Mouse (Mus musculus): ENCODE measurements around the gene Wdr19.
"Not testable (repeated sequence)": the region's sequence is repeated elsewhere in the genome, so short reads cannot be mapped to it uniquely, and the experiment has no call there.

Wdr19 gene

GRCm38 (mm10) chr5:65194441-65194840 lies 5.1 kb upstream of the Wdr19 start:
- DNase-seq (ENCODE audit: low spot score), result no peak

DNA sequence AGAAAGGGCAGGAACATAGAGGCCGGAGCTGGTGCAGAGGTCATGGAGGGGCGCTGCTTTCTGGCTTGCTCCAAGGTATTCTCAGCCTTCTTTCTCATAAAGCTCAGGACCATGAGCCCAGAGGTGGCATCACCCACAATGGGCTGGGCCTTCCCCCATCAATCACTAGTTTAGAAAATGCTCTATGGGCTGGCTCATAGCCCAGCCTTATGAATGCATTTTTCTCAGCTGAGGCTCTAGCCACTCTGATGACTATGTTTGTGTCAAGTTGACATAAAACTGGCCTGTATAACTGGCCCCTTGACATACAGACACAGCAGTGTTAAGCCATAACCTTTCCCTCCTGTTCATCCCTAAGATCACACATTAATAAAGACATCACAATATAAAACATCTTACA lies 5.2 kb downstream of the Wdr19 start:
- DNase-seq (ENCODE audit: low spot score), result no peak

DNA sequence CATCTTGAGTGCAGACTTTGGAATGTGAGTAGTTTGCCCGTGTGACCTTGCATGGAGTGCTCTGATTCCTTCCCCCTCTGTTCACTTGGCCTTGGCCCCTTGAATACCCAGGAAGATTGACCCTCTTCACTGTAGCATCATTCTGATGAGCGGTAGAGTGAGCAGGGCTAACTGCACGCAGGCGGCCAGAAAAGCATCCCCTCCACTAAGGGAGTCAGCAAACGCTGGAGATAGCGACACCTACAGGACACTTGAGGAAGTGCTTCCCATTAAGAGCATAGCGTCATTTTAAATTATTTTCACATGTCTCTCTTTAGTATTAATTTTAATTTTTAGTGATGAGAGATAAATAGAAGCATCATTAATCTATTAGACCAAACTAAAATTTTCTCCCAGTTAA lies 13.8 kb downstream of the Wdr19 start:
- no peak for DNase-seq (ENCODE audit: low spot score)

- DNase-seq (ENCODE audit: low spot score), result no peak
Measured at GRCm38 (mm10) chr5:65217305-65218269, 18.1 kb downstream of the Wdr19 start.

DNA sequence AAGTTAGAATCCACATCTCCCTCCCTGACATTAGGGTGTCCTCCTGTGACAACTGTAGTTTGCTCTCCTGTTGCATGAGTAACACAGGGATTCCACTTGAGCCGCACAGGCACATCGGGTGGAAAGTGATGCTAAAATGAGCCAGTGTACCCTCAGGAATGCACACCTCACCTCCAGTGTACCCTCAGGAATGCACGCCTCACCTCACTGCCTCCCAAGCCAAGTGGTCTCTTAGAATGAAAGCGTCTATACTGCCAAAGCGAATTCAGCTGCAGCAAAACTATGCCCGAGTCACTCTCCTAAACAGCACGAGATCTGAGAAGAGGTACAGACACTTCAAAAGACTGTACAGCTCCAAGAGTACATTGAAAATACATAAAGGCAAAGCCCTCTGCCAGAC lies 21.5 kb downstream of the Wdr19 start:
- DNase-seq (ENCODE audit: low spot score), result no peak

- DNase-seq (ENCODE audit: low spot score), result no peak
Measured at GRCm38 (mm10) chr5:65224056-65224455, 24.6 kb downstream of the Wdr19 start.

DNA sequence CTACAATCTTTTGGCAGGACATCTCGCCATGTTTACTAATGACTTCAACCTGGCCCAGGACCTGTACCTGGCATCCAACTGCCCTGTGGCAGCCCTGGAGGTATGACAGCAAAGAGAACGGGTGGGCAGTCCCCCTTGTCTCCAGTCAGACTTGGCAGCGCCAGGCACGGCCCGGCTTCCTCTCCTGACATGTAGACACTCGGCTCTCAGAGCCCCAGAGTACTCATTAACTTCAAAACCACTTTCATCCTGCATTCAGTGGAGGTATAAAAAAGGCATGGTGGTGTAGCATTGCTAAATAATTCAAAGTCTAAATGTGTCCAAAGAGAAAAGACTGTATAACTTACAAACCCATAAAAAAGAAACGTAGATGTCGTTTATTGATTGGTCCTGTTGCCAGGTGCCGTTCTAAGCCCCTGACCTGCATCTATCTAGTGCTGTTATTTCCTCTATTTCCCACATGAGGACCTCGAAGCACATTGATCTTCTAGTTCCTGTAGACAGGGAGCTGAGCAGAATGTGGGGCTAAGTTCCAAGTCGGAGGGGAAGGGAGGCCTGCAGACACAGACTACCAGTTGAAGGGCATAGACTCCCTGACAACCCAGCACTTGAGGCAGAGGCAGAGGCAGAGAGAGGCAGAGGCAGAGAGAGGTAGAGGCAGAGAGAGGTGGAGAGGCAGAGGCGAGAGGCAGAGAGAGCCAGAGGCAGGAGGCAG lies 31.9 kb downstream of the Wdr19 start:
- no peak for DNase-seq (ENCODE audit: low spot score)

- no peak for DNase-seq (ENCODE audit: low spot score)
Measured at GRCm38 (mm10) chr5:65242740-65243139, 43.2 kb downstream of the Wdr19 start.

DNA sequence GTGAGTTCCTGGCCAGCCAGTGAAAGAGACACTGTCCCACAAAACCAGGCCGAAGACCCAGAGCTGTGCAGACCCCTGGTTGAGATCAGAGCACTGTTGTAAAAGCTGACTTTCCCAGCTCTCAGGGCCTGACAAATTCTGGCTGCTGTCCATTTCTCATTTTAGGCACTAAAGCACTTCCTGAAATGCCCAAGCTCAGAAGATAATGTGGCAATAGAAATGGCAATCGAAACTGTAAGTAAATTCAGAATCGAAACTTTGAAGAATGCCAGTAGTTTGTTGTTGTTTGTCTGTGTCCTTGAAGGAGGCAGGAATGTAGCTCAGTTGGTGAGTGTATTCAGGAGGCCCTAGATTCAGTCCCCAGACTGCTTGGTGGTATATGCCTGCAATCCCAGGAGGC lies 47.8 kb downstream of the Wdr19 start:
- DNase-seq (ENCODE audit: low spot score), result no peak

GRCm38 (mm10) chr5:65250185-65250855 lies 50.8 kb downstream of the Wdr19 start:
- DNase-seq (ENCODE audit: low spot score), result no peak

- DNase-seq (ENCODE audit: low spot score), result no peak
Measured at GRCm38 (mm10) chr5:65257910-65258505, 58.5 kb downstream of the Wdr19 start.

GRCm38 (mm10) chr5:65273966-65274365 lies 74.5 kb downstream of the Wdr19 start:
- DNase-seq (ENCODE audit: low spot score), result no peak

DNA sequence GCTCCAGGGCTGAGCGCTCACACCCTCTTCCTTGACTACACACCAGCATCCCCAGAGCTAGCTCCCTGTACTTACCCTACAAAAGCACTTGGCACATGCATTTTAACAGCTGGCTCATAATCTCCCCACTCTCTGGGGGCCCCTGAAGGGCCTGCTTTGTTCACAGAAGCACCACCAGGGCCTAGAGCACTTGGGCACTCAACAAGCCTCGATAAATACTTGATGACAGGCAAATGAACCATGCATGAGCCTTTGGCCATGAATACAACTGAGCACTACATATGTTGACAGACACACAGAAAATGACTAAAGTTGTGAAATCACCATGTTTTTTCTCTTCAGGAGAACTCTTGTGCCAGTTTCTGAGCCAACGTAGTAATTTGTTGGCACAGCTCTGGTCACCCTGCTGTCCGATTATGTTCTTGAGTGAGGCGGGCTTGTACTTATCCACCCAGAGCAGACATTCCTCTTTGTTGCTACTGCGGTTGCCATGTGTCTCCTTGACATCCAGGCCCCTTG lies 79.7 kb downstream of the Wdr19 start:
- no peak for DNase-seq (ENCODE audit: low spot score)

DNA sequence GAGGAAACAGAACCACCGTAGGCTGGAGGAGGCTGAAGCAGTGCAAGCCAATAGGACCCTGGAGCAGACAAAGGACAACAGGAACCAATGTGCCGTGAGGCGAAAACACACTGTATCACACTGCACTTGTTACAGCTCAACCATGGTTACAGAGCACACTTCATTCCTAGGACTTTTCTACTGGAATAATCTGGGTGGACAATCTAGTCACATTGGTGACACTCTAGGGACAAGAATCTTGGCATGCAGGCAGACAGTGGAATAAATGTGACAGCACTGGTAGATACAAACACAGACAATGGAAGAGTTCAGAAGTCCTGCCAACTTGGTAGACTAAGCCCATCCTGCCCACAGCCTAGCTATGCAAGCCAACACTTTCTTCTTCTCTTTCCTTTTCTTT lies 81.7 kb downstream of the Wdr19 start:
- DNase-seq (ENCODE audit: low spot score), result no peak

GRCm38 (mm10) chr5:65284171-65284570 lies 84.7 kb downstream of the Wdr19 start:
- DNase-seq (ENCODE audit: low spot score), result no peak

DNA sequence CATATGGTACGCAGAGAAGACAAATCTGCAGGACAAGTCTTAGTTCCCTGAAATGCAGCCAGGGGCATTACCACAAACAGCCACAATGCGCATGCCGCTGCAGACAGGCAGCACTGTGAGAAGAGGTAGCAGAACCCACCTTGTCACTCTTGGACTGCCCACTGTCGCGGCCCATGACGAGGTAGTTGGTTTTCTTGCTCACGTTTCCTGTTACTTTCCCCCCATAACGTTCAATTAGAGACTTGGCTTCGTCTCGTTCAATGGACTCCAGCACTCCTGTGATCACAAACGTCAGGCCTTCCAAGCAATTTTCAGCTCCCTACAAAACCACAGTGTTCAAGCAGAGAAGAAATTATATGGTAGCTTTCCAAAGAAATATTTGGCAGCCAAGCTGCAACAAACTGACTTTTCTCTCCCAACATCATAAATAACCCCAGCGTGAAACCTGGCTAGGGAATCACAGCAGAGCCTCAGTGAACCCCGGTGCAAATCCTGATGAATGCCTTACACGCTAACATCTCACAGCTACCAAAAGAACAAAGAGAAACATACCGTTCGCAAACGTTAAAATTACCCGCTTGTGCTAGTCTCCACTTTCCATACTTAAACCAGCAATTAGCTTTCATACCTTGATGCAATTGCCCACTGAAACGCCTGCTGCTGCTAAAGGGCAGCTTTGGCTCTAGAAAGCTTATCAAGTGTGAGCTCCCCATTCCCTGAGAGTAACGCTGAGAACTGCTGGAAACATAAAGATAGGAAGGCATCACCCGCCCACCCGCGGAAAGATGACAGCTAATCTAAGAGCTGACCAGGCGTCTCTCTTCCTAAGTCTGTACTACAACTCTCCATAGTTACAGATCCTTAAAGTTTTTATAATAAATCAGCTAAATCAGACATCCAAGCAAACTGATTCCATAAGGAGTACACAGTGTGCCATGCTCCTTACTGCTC lies 88.5 kb downstream of the Wdr19 start:
- DNase-seq (ENCODE audit: low spot score), result no peak

DNA sequence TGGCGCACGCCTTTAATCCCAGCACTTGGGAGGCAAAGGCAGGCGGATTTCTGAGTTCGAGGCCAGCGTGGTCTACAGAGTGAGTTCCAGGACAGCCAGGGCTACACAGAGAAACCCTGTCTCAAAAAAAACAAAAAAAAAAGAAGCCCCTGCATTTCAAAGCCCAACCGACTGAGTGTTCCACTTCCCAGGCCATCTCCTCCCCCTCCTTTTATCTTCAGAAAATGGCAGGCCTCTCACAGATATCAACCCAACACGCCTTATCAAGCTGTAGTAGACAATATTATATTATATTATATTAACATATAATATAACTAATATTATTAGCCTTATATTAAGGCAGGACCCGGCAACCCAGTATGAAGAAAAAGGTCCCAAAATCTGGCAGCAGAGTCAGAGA lies 89.5 kb downstream of the Wdr19 start:
- not testable (repeated sequence) for DNase-seq (ENCODE audit: low spot score)

DNA sequence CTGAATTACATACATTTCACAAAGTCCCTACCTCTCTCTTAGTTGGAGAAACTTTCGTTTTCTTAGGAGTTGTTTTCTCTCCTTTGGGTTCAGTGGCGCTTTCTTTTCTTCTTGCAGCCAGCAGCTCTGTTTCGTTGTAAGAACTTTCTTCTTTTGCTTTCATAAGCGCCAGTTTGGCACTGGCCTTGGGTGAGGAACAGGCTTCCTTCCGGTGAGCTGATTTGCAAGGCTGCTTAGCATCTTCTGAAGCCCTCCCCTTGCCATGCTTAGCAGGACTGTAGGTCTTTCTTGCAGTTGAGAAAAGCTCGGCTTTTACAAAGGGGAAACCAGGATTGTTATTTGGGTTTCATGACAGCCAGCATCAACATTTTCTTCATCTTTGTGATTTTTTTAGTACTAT lies 94.1 kb downstream of the Wdr19 start:
- DNase-seq (ENCODE audit: low spot score), result no peak

- DNase-seq (ENCODE audit: low spot score), result no peak
Measured at GRCm38 (mm10) chr5:65294270-65294669, 94.8 kb downstream of the Wdr19 start.

DNA sequence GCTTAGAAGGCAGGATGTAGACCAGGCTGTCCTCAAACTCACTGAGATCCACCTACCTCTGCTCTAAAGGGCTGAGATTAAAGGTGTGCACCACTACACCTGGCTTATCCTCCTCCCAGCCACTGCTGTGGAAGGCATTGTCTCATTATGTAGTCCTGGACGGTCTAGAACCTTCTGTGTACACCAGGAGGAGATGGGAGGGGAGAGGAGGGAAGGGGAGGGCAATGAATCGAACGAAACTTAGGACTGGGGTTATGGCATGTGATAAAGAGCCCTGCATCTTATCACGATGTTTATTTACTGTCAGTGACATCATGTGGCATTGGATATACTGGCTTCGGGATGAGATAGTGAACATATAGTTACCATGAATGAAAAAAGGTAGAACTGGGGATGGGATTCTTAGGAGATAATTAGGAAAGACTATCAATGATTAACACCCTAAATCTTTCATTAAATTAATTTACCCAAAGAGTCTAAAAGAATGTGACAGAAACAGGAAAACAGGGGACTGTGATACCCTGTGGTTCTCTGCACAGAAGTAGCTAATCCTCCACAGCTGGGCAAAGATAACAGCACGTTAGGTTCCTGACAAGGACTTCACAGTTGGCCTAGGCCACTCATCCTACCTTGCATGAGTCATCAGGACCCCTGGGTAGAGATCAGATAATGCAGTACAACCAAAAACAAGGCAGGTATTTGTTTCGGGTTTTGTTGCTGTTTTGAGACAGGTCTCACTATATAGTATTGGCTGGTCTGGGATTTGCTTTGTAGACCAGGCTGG lies 98.9 kb downstream of the Wdr19 start:
- DNase-seq (ENCODE audit: low spot score), result no peak

All from urinary bladder, postnatal 10 days (tissue).